Mouse (Mus musculus) heart, postnatal 0 days (tissue): ENCODE measurements around the gene Slc48a1.

Experiments used
- CTCF ChIP-seq: IDR thresholded peaks from 2 replicates; pipeline ENCODE4 v1.5.1; 2016; ENCODE audit warnings: antibody characterized with exemption, control low read depth, low read depth
- EP300 ChIP-seq: IDR thresholded peaks from 2 replicates; pipeline ENCODE4 v1.6.1; 2016; ENCODE audit warnings: antibody characterized with exemption, low read depth

DNA sequence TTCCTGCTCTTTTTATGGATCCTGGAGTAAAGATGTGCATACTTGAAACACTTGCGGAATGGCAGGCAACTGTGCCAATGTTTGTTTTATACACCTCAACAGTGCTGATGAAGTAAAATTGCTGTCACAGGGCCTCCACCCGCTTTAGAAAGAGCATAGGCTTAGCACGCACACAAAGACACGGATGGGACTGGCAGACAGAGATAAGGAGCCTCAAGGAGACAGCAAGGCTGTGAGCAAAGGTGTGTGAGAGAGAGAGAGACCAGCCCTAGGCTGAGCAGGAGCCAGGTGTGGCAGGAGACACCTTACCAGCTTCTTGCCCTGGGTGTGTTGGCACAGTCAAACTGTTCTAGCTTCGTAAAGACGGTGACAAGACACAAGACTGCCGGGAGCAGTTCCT lies 39.4 kb upstream of the Slc48a1 start:
- TF ChIP-seq CTCF (no peak), EP300 (no peak)
